Mouse (Mus musculus): Measurements from ENCODE around the gene Pard3b. TPM values are rescaled to one million over a fixed set of nuclear protein-coding genes. Genes with fewer than 3 reads are reported as not detected.

Gene Pard3b
- polyA plus RNA-seq, 1 experiment from 2014 or later: 23.2 TPM

- Histone ChIP-seq H3K4me2 (replicated peaks) (no peak overlapping the region), H3K27me3 (no peaks in the 10 kb centered on the region), H3K9ac (no peak overlapping the region), H3K4me1 (0 out of 2 replicates have a peak, but pooled peaks cover 4% of the 10 kb centered on the region), H3K36me3 (no peaks in the 10 kb centered on the region), H3K9me3 (replicated peaks) (no peaks in the 10 kb centered on the region), H3K4me3 (replicated peaks) (no peak overlapping the region), H3K27ac (replicated peaks) (no peak overlapping the region)
- no peak for ATAC-seq (ENCODE audit: insufficient number of reproducible peaks, low FRiP score, low TSS enrichment, low read depth)
- 73% methylated on average over 2 of the region's 2 CpGs for WGBS
These were observed 228.9 kb downstream of the Pard3b start for GRCm38 (mm10) chr1:61867286-61868082.

GRCm38 (mm10) chr1:61874875-61875274, 236.3 kb downstream of the Pard3b start:
- Histone ChIP-seq H3K9me3 (replicated peaks) (no peaks in the 10 kb centered on the region), H3K4me3 (replicated peaks) (no peak overlapping the region), H3K9ac (no peak overlapping the region), H3K36me3 (no peaks in the 10 kb centered on the region), H3K4me1 (no peaks in the 10 kb centered on the region; the same call in 1 of the 2 replicates), H3K27ac (replicated peaks) (no peak overlapping the region), H3K4me2 (replicated peaks) (no peak overlapping the region), H3K27me3 (no peaks in the 10 kb centered on the region)
- ATAC-seq (ENCODE audit: insufficient number of reproducible peaks, low FRiP score, low TSS enrichment, low read depth): no peak
- WGBS: 61% methylated on average over 1 of the region's 1 CpGs

GRCm38 (mm10) chr1:61879706-61880470, 241.3 kb downstream of the Pard3b start:
- no peaks in the 10 kb centered on the region; the same call in 1 of the 2 replicates for H3K4me1 ChIP-seq
- no peaks in the 10 kb centered on the region for H3K36me3 ChIP-seq
- H3K4me2 ChIP-seq (replicated peaks): no peak overlapping the region
- H3K27me3 ChIP-seq: no peaks in the 10 kb centered on the region
- no peak for ATAC-seq (ENCODE audit: insufficient number of reproducible peaks, low FRiP score, low TSS enrichment, low read depth)
- no peaks in the 10 kb centered on the region for H3K9me3 ChIP-seq (replicated peaks)
- H3K9ac ChIP-seq: no peak overlapping the region
- H3K4me3 ChIP-seq (replicated peaks): no peak overlapping the region
- H3K27ac ChIP-seq (replicated peaks): no peak overlapping the region
- 63% methylated on average over 6 of the region's 6 CpGs for WGBS

- Histone ChIP-seq H3K9ac (no peak overlapping the region), H3K36me3 (no peaks in the 10 kb centered on the region), H3K4me2 (replicated peaks) (no peak overlapping the region), H3K9me3 (replicated peaks) (no peaks in the 10 kb centered on the region), H3K4me3 (replicated peaks) (no peak overlapping the region), H3K4me1 (no peaks in the 10 kb centered on the region), H3K27ac (replicated peaks) (no peak overlapping the region), H3K27me3 (no peaks in the 10 kb centered on the region)
- 86% methylated on average over 4 of the region's 4 CpGs for WGBS
- ATAC-seq (ENCODE audit: insufficient number of reproducible peaks, low FRiP score, low TSS enrichment, low read depth): no peak
These were observed 257.4 kb downstream of the Pard3b start for GRCm38 (mm10) chr1:61896048-61896447.

GRCm38 (mm10) chr1:61903271-61904007, 264.8 kb downstream of the Pard3b start:
- Histone ChIP-seq H3K9me3 (replicated peaks) (no peaks in the 10 kb centered on the region), H3K4me1 (no peaks in the 10 kb centered on the region; the same call in 1 of the 2 replicates), H3K4me2 (replicated peaks) (no peak overlapping the region), H3K9ac (no peak overlapping the region), H3K27me3 (no peaks in the 10 kb centered on the region), H3K27ac (replicated peaks) (no peak overlapping the region), H3K36me3 (no peaks in the 10 kb centered on the region), H3K4me3 (replicated peaks) (no peak overlapping the region)
- 58% methylated on average over 4 of the region's 4 CpGs for WGBS
- ATAC-seq (ENCODE audit: insufficient number of reproducible peaks, low FRiP score, low TSS enrichment, low read depth): no peak

GRCm38 (mm10) chr1:61904036-61904435, 265.4 kb downstream of the Pard3b start:
- H3K27me3 ChIP-seq: no peaks in the 10 kb centered on the region
- no peak overlapping the region for H3K4me2 ChIP-seq (replicated peaks)
- ATAC-seq (ENCODE audit: insufficient number of reproducible peaks, low FRiP score, low TSS enrichment, low read depth): peak; percentile 63; the same call in 1 of the 2 replicates
- no peaks in the 10 kb centered on the region for H3K9me3 ChIP-seq (replicated peaks)
- 31% methylated on average over 4 of the region's 4 CpGs for WGBS
- no peak overlapping the region for H3K27ac ChIP-seq (replicated peaks)
- no peak overlapping the region for H3K9ac ChIP-seq
- no peaks in the 10 kb centered on the region; the same call in 1 of the 2 replicates for H3K4me1 ChIP-seq
- H3K36me3 ChIP-seq: no peaks in the 10 kb centered on the region
- no peak overlapping the region for H3K4me3 ChIP-seq (replicated peaks)

GRCm38 (mm10) chr1:61912931-61913330, 274.3 kb downstream of the Pard3b start:
- H3K27ac ChIP-seq (replicated peaks): no peak overlapping the region
- no peaks in the 10 kb centered on the region for H3K4me1 ChIP-seq
- H3K36me3 ChIP-seq: no peaks in the 10 kb centered on the region
- no peak for ATAC-seq (ENCODE audit: insufficient number of reproducible peaks, low FRiP score, low TSS enrichment, low read depth)
- H3K9me3 ChIP-seq (replicated peaks): no peaks in the 10 kb centered on the region
- no peak overlapping the region for H3K4me2 ChIP-seq (replicated peaks)
- WGBS: 50% methylated on average over 2 of the region's 2 CpGs
- H3K4me3 ChIP-seq (replicated peaks): no peak overlapping the region
- H3K27me3 ChIP-seq: no peaks in the 10 kb centered on the region
- no peak overlapping the region for H3K9ac ChIP-seq

- Histone ChIP-seq H3K27me3 (no peaks in the 10 kb centered on the region), H3K9me3 (replicated peaks) (no peaks in the 10 kb centered on the region), H3K36me3 (no peaks in the 10 kb centered on the region), H3K4me3 (replicated peaks) (no peak overlapping the region), H3K4me2 (replicated peaks) (no peak overlapping the region), H3K9ac (no peak overlapping the region), H3K4me1 (peaks cover 7% of the 10 kb centered on the region; the same call in 1 of the 2 replicates), H3K27ac (replicated peaks) (no peak overlapping the region)
- 0 out of 2 replicates have a peak, but pooled peaks have one; percentile 24 for ATAC-seq (ENCODE audit: insufficient number of reproducible peaks, low FRiP score, low TSS enrichment, low read depth)
- 6% methylated on average over 2 of the region's 2 CpGs for WGBS
These were observed 286.3 kb downstream of the Pard3b start for GRCm38 (mm10) chr1:61924958-61925357.

GRCm38 (mm10) chr1:61925541-61925940, 286.9 kb downstream of the Pard3b start:
- H3K27ac ChIP-seq (replicated peaks): no peak overlapping the region
- ATAC-seq (ENCODE audit: insufficient number of reproducible peaks, low FRiP score, low TSS enrichment, low read depth): no peak
- H3K36me3 ChIP-seq: no peaks in the 10 kb centered on the region
- H3K9me3 ChIP-seq (replicated peaks): no peaks in the 10 kb centered on the region
- no peak overlapping the region for H3K9ac ChIP-seq
- 77% methylated on average over 5 of the region's 5 CpGs for WGBS
- no peaks in the 10 kb centered on the region for H3K27me3 ChIP-seq
- H3K4me1 ChIP-seq: peaks cover 7% of the 10 kb centered on the region; the same call in 1 of the 2 replicates
- H3K4me3 ChIP-seq (replicated peaks): no peak overlapping the region
- H3K4me2 ChIP-seq (replicated peaks): no peak overlapping the region

GRCm38 (mm10) chr1:61928131-61928761, 289.6 kb downstream of the Pard3b start:
- no peak overlapping the region for H3K4me3 ChIP-seq (replicated peaks)
- no peak overlapping the region for H3K9ac ChIP-seq
- no peak for ATAC-seq (ENCODE audit: insufficient number of reproducible peaks, low FRiP score, low TSS enrichment, low read depth)
- H3K27me3 ChIP-seq: no peaks in the 10 kb centered on the region
- H3K9me3 ChIP-seq (replicated peaks): no peaks in the 10 kb centered on the region
- 42% methylated on average over 7 of the region's 7 CpGs for WGBS
- H3K4me2 ChIP-seq (replicated peaks): no peak overlapping the region
- H3K36me3 ChIP-seq: no peaks in the 10 kb centered on the region
- H3K4me1 ChIP-seq: peaks cover 7% of the 10 kb centered on the region; the same call in 1 of the 2 replicates
- H3K27ac ChIP-seq (replicated peaks): no peak overlapping the region
